Mouse (Mus musculus): ENCODE measurements around the gene Plcl2. TPM values are rescaled to one million over a fixed set of nuclear protein-coding genes. Genes with fewer than 3 reads are reported as not detected.

Gene Plcl2
- polyA plus RNA-seq, 1 experiment from 2014 or later = 10.5 TPM

- H3K9me3 ChIP-seq = no peaks in the 10 kb centered on the region
- 81% methylated on average over 6 of the region's 6 CpGs for WGBS
These were observed 4.9 kb upstream of the Plcl2 start for GRCm38 (mm10) chr17:50504070-50504846.

GRCm38 (mm10) chr17:50505910-50506634 lies 3.1 kb upstream of the Plcl2 start:
- ATAC-seq (ENCODE audit: low FRiP score, low read depth) = no peak

More at GRCm38 (mm10) chr17:50504070-50504846, 4.9 kb upstream of the Plcl2 start:
- Histone ChIP-seq H3K9ac (no peak overlapping the region), H3K4me1 (replicated peaks) (no peaks in the 10 kb centered on the region), H3K4me3 (no peak overlapping the region), H3K4me2 (no peak overlapping the region), H3K27me3 (no peaks in the 10 kb centered on the region), H3K36me3 (no peaks in the 10 kb centered on the region), H3K27ac (replicated peaks) (no peak overlapping the region)
- ATAC-seq (ENCODE audit: low FRiP score, low read depth) = no peak

GRCm38 (mm10) chr17:50506861-50507321 lies 2.3 kb upstream of the Plcl2 start:
- H3K27me3 ChIP-seq = no peaks in the 10 kb centered on the region
- WGBS = 77% methylated on average over 13 of the region's 13 CpGs
- H3K4me2 ChIP-seq = no peak overlapping the region
- H3K4me3 ChIP-seq = no peak overlapping the region
- no peaks in the 10 kb centered on the region for H3K9me3 ChIP-seq
- H3K36me3 ChIP-seq = no peaks in the 10 kb centered on the region
- H3K9ac ChIP-seq = no peak overlapping the region
- no peak for ATAC-seq (ENCODE audit: low FRiP score, low read depth)
- peaks cover 18% of the 10 kb centered on the region for H3K4me1 ChIP-seq (replicated peaks)
- no peak overlapping the region for H3K27ac ChIP-seq (replicated peaks)

More at GRCm38 (mm10) chr17:50505910-50506634, 3.1 kb upstream of the Plcl2 start:
- Histone ChIP-seq H3K27me3 (no peaks in the 10 kb centered on the region), H3K4me3 (no peak overlapping the region), H3K4me1 (replicated peaks) (peaks cover 9% of the 10 kb centered on the region), H3K27ac (replicated peaks) (no peak overlapping the region), H3K4me2 (no peak overlapping the region), H3K9ac (no peak overlapping the region), H3K9me3 (no peaks in the 10 kb centered on the region), H3K36me3 (no peaks in the 10 kb centered on the region)
- WGBS = 76% methylated on average over 10 of the region's 10 CpGs

- Histone ChIP-seq H3K4me3 (peak overlapping the region; percentile 71), H3K27ac (replicated peaks) (peak overlapping the region; percentile 95), H3K9ac (peak overlapping the region; percentile 86), H3K4me2 (peak overlapping the region; percentile 80), H3K27me3 (no peaks in the 10 kb centered on the region), H3K9me3 (no peaks in the 10 kb centered on the region), H3K4me1 (replicated peaks) (peaks cover 24% of the 10 kb centered on the region), H3K36me3 (no peaks in the 10 kb centered on the region)
- ATAC-seq (ENCODE audit: low FRiP score, low read depth) = peak; percentile 55
- WGBS = 12% methylated on average over 18 of the region's 18 CpGs
These were observed 988 bp upstream of the Plcl2 start for GRCm38 (mm10) chr17:50508055-50508774.

GRCm38 (mm10) chr17:50508775-50509250 lies 390 bp upstream of the Plcl2 start:
- WGBS = under 1% methylated on average over 60 of the region's 72 CpGs
- H3K9me3 ChIP-seq = no peaks in the 10 kb centered on the region
- no peaks in the 10 kb centered on the region for H3K36me3 ChIP-seq
- peak overlapping the region; percentile 80 for H3K4me2 ChIP-seq
- H3K4me3 ChIP-seq = peak overlapping the region; percentile 71
- peak overlapping the region; percentile 95 for H3K27ac ChIP-seq (replicated peaks)
- peaks cover 26% of the 10 kb centered on the region for H3K4me1 ChIP-seq (replicated peaks)
- ATAC-seq (ENCODE audit: low FRiP score, low read depth) = peak; percentile 86
- peak overlapping the region; percentile 86 for H3K9ac ChIP-seq
- no peaks in the 10 kb centered on the region for H3K27me3 ChIP-seq

- Histone ChIP-seq H3K36me3 (no peaks in the 10 kb centered on the region), H3K9ac (peak overlapping the region; percentile 86), H3K27me3 (no peaks in the 10 kb centered on the region), H3K9me3 (no peaks in the 10 kb centered on the region), H3K27ac (replicated peaks) (peak overlapping the region; percentile 95), H3K4me1 (replicated peaks) (peaks cover 29% of the 10 kb centered on the region), H3K4me2 (peak overlapping the region; percentile 80), H3K4me3 (peak overlapping the region; percentile 71)
- ATAC-seq (ENCODE audit: low FRiP score, low read depth) = no peak
- 54% methylated on average over 2 of the region's 2 CpGs for WGBS
These were observed 1.1 kb downstream of the Plcl2 start for GRCm38 (mm10) chr17:50510279-50510678.

- no peak for ATAC-seq (ENCODE audit: low FRiP score, low read depth)
- Histone ChIP-seq H3K9ac (peak overlapping the region; percentile 86), H3K27ac (replicated peaks) (no peak overlapping the region), H3K27me3 (no peaks in the 10 kb centered on the region), H3K9me3 (no peaks in the 10 kb centered on the region), H3K36me3 (no peaks in the 10 kb centered on the region), H3K4me2 (peak overlapping the region; percentile 80), H3K4me1 (replicated peaks) (peaks cover 33% of the 10 kb centered on the region), H3K4me3 (peak overlapping the region; percentile 71)
- WGBS = 85% methylated on average over 1 of the region's 1 CpGs
These were observed 1.5 kb downstream of the Plcl2 start for GRCm38 (mm10) chr17:50510741-50511140.

- no peak for ATAC-seq (ENCODE audit: low FRiP score, low read depth)
- no peaks in the 10 kb centered on the region for H3K27me3 ChIP-seq
- H3K9ac ChIP-seq = no peak overlapping the region
- H3K4me2 ChIP-seq = no peak overlapping the region
- H3K36me3 ChIP-seq = no peaks in the 10 kb centered on the region
- no peak overlapping the region for H3K27ac ChIP-seq (replicated peaks)
- no peak overlapping the region for H3K4me3 ChIP-seq
- H3K9me3 ChIP-seq = no peaks in the 10 kb centered on the region
- H3K4me1 ChIP-seq (replicated peaks) = peaks cover 33% of the 10 kb centered on the region
- 85% methylated on average over 5 of the region's 5 CpGs for WGBS
These were observed 3.0 kb downstream of the Plcl2 start for GRCm38 (mm10) chr17:50512222-50512621.

- ATAC-seq (ENCODE audit: low FRiP score, low read depth) = no peak
- Histone ChIP-seq H3K4me1 (replicated peaks) (peaks cover 33% of the 10 kb centered on the region), H3K4me3 (no peak overlapping the region), H3K4me2 (no peak overlapping the region), H3K36me3 (no peaks in the 10 kb centered on the region), H3K27me3 (no peaks in the 10 kb centered on the region), H3K27ac (replicated peaks) (no peak overlapping the region), H3K9ac (no peak overlapping the region), H3K9me3 (no peaks in the 10 kb centered on the region)
- 91% methylated on average over 7 of the region's 7 CpGs for WGBS
These were observed 3.6 kb downstream of the Plcl2 start for GRCm38 (mm10) chr17:50512841-50513240.

- Histone ChIP-seq H3K4me1 (replicated peaks) (peaks cover 33% of the 10 kb centered on the region), H3K4me3 (no peak overlapping the region), H3K4me2 (no peak overlapping the region), H3K36me3 (no peaks in the 10 kb centered on the region), H3K27me3 (no peaks in the 10 kb centered on the region), H3K9ac (no peak overlapping the region), H3K9me3 (no peaks in the 10 kb centered on the region), H3K27ac (replicated peaks) (no peak overlapping the region)
- 98% methylated on average over 7 of the region's 7 CpGs for WGBS
- no peak for ATAC-seq (ENCODE audit: low FRiP score, low read depth)
These were observed 4.2 kb downstream of the Plcl2 start for GRCm38 (mm10) chr17:50513376-50513775.

GRCm38 (mm10) chr17:50514012-50514411 lies 4.8 kb downstream of the Plcl2 start:
- Histone ChIP-seq H3K9me3 (no peaks in the 10 kb centered on the region), H3K27ac (replicated peaks) (no peak overlapping the region), H3K9ac (no peak overlapping the region), H3K27me3 (no peaks in the 10 kb centered on the region), H3K4me3 (no peak overlapping the region), H3K4me2 (no peak overlapping the region), H3K4me1 (replicated peaks) (peaks cover 33% of the 10 kb centered on the region), H3K36me3 (no peaks in the 10 kb centered on the region)
- WGBS = 90% methylated on average over 7 of the region's 7 CpGs
- ATAC-seq (ENCODE audit: low FRiP score, low read depth) = no peak
